Mouse (Mus musculus): Measurements from ENCODE around the gene Dppa3.
"Not testable (repeated sequence)": the region's sequence is repeated elsewhere in the genome, so short reads cannot be mapped to it uniquely, and the experiment has no call there.

Gene Dppa3

GRCm38 (mm10) chr6:122612426-122612825 is 13.8 kb upstream of the Dppa3 start:
- no peak for DNase-seq

GRCm38 (mm10) chr6:122614047-122614446 is 12.2 kb upstream of the Dppa3 start:
- no peak for DNase-seq

- no peak for DNase-seq
Observed at GRCm38 (mm10) chr6:122616022-122616421, 10.2 kb upstream of the Dppa3 start.

- no peak for DNase-seq
Observed at GRCm38 (mm10) chr6:122621066-122621465, 5.1 kb upstream of the Dppa3 start.

GRCm38 (mm10) chr6:122624480-122624879 is 1.7 kb upstream of the Dppa3 start:
- no peak for DNase-seq

GRCm38 (mm10) chr6:122625156-122625555 is 1.1 kb upstream of the Dppa3 start:
- DNase-seq = no peak

- DNase-seq = no peak
Observed at GRCm38 (mm10) chr6:122627469-122628108, 1.4 kb downstream of the Dppa3 start.

GRCm38 (mm10) chr6:122633411-122633810 is 7.2 kb downstream of the Dppa3 start:
- DNase-seq = no peak

GRCm38 (mm10) chr6:122635315-122635714 is 9.1 kb downstream of the Dppa3 start:
- peak; percentile 21 for DNase-seq

GRCm38 (mm10) chr6:122636666-122637065 is 10.5 kb downstream of the Dppa3 start:
- DNase-seq = no peak

- DNase-seq = not testable (repeated sequence)
Observed at GRCm38 (mm10) chr6:122637566-122637965, 11.4 kb downstream of the Dppa3 start.

GRCm38 (mm10) chr6:122644196-122644595 is 18.0 kb downstream of the Dppa3 start:
- DNase-seq = not testable (repeated sequence)

GRCm38 (mm10) chr6:122649903-122650302 is 23.7 kb downstream of the Dppa3 start:
- DNase-seq = no peak

- DNase-seq = no peak
Observed at GRCm38 (mm10) chr6:122650398-122650980, 24.3 kb downstream of the Dppa3 start.

- peak; percentile 27 for DNase-seq
Observed at GRCm38 (mm10) chr6:122654301-122654700, 28.1 kb downstream of the Dppa3 start.

- DNase-seq = no peak
Observed at GRCm38 (mm10) chr6:122657630-122658029, 31.4 kb downstream of the Dppa3 start.

GRCm38 (mm10) chr6:122659567-122659966 is 33.4 kb downstream of the Dppa3 start:
- DNase-seq = no peak

GRCm38 (mm10) chr6:122660601-122661379 is 34.6 kb downstream of the Dppa3 start:
- no peak for DNase-seq

- no peak for DNase-seq
Observed at GRCm38 (mm10) chr6:122662551-122663264, 36.5 kb downstream of the Dppa3 start.

GRCm38 (mm10) chr6:122663596-122664206 is 37.5 kb downstream of the Dppa3 start:
- no peak for DNase-seq

- no peak for DNase-seq
Observed at GRCm38 (mm10) chr6:122665866-122666265, 39.7 kb downstream of the Dppa3 start.

GRCm38 (mm10) chr6:122667715-122668114 is 41.5 kb downstream of the Dppa3 start:
- DNase-seq = no peak

- DNase-seq = no peak
Observed at GRCm38 (mm10) chr6:122668823-122669222, 42.6 kb downstream of the Dppa3 start.

Measured in layer of hippocampus, adult 9-11 months (tissue).